In genomic region chr6:127453407-127454343, GRCm38 (mm10) we compare ENCODE assay signal across 7 mouse cellular contexts. TPM values are rescaled to one million over a fixed set of nuclear protein-coding genes. Genes with fewer than 3 reads are reported as not detected.
A peak's percentile ranks its signal among the peaks of the same experiment; 100 is the strongest.
DNase-seq lines count a peak whose midpoint lies in the region; ATAC-seq lines count a peak whose summit lies in the region.

No protein-coding gene starts in this region.

- peak overlapping the region; percentile 73 for H3K9ac ChIP-seq in intestine, embryonic 15.5 days

- intact Hi-C loops in left cerebral cortex, postnatal 25 days (cut with DNase I), result loop anchor here (5.0 kb wide), 1 partner anchor 501 kb away; no protein-coding TSS in a partner anchor

- H3K27ac ChIP-seq in intestine, embryonic 15.5 days, result peak overlapping the region; percentile 81
- peak overlapping the region; percentile 96 for H3K27ac ChIP-seq in midbrain, embryonic 10.5 days (replicated peaks)

- peak; percentile 91 to 93 for DNase-seq in adrenal gland, adult 18-20 months (ENCODE audit: low spot score in 2 of 2)
- DNase-seq in embryo, embryonic 11 days, result peak; percentile 95
- DNase-seq in gastrocnemius, postnatal 25 days, result peak; percentile 91
- peak; percentile 92 to 95 for DNase-seq in left cerebral cortex, postnatal 25 days (ENCODE audit: low spot score in 2 of 2)
- peak; percentile 93 for DNase-seq in midbrain, embryonic 10.5 days (ENCODE audit: low spot score)
- peak; percentile 88 for DNase-seq in right cerebral cortex, postnatal 4 days

- H3K36me3 ChIP-seq in intestine, embryonic 15.5 days, result no peaks in the 10 kb centered on the region
- H3K36me3 ChIP-seq in midbrain, embryonic 10.5 days, result peaks cover 5% of the 10 kb centered on the region

- H3K4me3 ChIP-seq in intestine, embryonic 15.5 days (replicated peaks), result peak overlapping the region; percentile 66
- H3K4me3 ChIP-seq in midbrain, embryonic 10.5 days, result peak overlapping the region; percentile 66

- ATAC-seq in intestine, embryonic 15.5 days, result peak; percentile 99

- H3K4me2 ChIP-seq in intestine, embryonic 15.5 days (replicated peaks), result peak overlapping the region; percentile 71

- no peaks in the 10 kb centered on the region for H3K9me3 ChIP-seq in intestine, embryonic 15.5 days
- no peaks in the 10 kb centered on the region for H3K9me3 ChIP-seq in midbrain, embryonic 10.5 days (replicated peaks)

- H3K27me3 ChIP-seq in intestine, embryonic 15.5 days (replicated peaks), result no peaks in the 10 kb centered on the region
- peaks cover under 1% of the 10 kb centered on the region for H3K27me3 ChIP-seq in midbrain, embryonic 10.5 days (ENCODE audit: low read depth, poor library complexity, severe bottlenecking)

- under 1% methylated on average over 69 of the region's 70 CpGs for WGBS in intestine, embryonic 15.5 days
- WGBS in midbrain, embryonic 10.5 days, result under 1% methylated on average over 69 of the region's 70 CpGs

- H3K4me1 ChIP-seq in intestine, embryonic 15.5 days (replicated peaks), result 0 out of 2 replicates have a peak, but pooled peaks cover 3% of the 10 kb centered on the region
- peaks cover 43% of the 10 kb centered on the region for H3K4me1 ChIP-seq in midbrain, embryonic 10.5 days

RNA-seq across cellular contexts. Expression of gene Parp11, which starts 7.0 kb away (rescaled TPM):
- total RNA-seq in adrenal gland, adult 18-20 months (2021), result 10 to 100 TPM; 17.0 to 18.1 TPM
- 1 to 10 TPM; 3.4 to 4.9 TPM for total RNA-seq in gastrocnemius, postnatal 25 days (2021)
- polyA plus RNA-seq in intestine, embryonic 15.5 days (2015; fragmentation: Nextera tagmentation; extraction: Ambion mirVana), result 19.3 and 20.6 TPM in 2 replicates
- 10 to 100 TPM; 29.8 to 33.1 TPM for total RNA-seq in left cerebral cortex, postnatal 25 days (2021)
- polyA plus RNA-seq in midbrain, embryonic 10.5 days (2016; fragmentation: Nextera tagmentation; extraction: Ambion mirVana), result 39.0 and 48.4 TPM in 2 replicates

Comparison
In these comparisons a context has a peak if more than half of its experiments do, and no peak if none do; other contexts are left out.
1. Peak in every context shown above with its lines: DNase-seq, ATAC-seq, H3K4me3 ChIP-seq and H3K27ac ChIP-seq.